Mouse (Mus musculus) olfactory bulb, adult 2 months (tissue): ENCODE results near the gene Pif1.

Source experiments
- CTCF ChIP-seq: fragments of 200-500 bp; IDR thresholded peaks from 2 replicates; pipeline ENCODE4 v1.5.1; 2012; ENCODE audit warnings: low read depth, mild to moderate bottlenecking, low read length, moderate library complexity; ENCODE audit not compliant: insufficient read depth
- POLR2A ChIP-seq: fragments of 200-500 bp; IDR thresholded peaks from 2 replicates; pipeline ENCODE4 v1.6.1; 2012; ENCODE audit warnings: mild to moderate bottlenecking, low read depth, low read length, moderate library complexity; ENCODE audit not compliant: insufficient read depth

- TF ChIP-seq POLR2A, result no peak
- no peak for TF ChIP-seq CTCF
Observed at GRCm38 (mm10) chr9:65642546-65642945, 55.6 kb downstream of the Pif1 start.
